Mouse (Mus musculus) ES-CJ7 (cell line): ENCODE measurements at regions not wholly inside any gene's neighbourhood (a gene's known extent, or its start where the extent isn't known, plus 50 kb on each side); places are given as distances from the start of the nearest gene placed in this dataset.

Experiments used
- DNase-seq: peaks from one replicate; pipeline ENCODE4 v3.0.0; 2011; ENCODE audit warnings: low read depth, low spot score

- no peak for DNase-seq
These were observed 835.8 kb upstream of the Klhl29 start for GRCm38 (mm10) chr12:6211266-6211665.

- DNase-seq = no peak
These were observed 813.8 kb upstream of the Klhl29 start for GRCm38 (mm10) chr12:6189232-6189631.

GRCm38 (mm10) chr12:6168795-6169194, 793.3 kb upstream of the Klhl29 start:
- no peak for DNase-seq

- no peak for DNase-seq
These were observed 778.8 kb upstream of the Klhl29 start for GRCm38 (mm10) chr12:6154287-6154686.

- DNase-seq = no peak
These were observed 776.0 kb upstream of the Klhl29 start for GRCm38 (mm10) chr12:6151476-6151875.

- DNase-seq = no peak
These were observed 757.0 kb upstream of the Klhl29 start for GRCm38 (mm10) chr12:6132451-6132850.

GRCm38 (mm10) chr12:6119557-6119956, 744.1 kb upstream of the Klhl29 start:
- no peak for DNase-seq

- DNase-seq = no peak
These were observed 739.8 kb upstream of the Klhl29 start for GRCm38 (mm10) chr12:6115254-6115653.

- DNase-seq = no peak
These were observed 721.8 kb upstream of the Klhl29 start for GRCm38 (mm10) chr12:6097295-6097694.

GRCm38 (mm10) chr12:6087627-6088350, 712.3 kb upstream of the Klhl29 start:
- DNase-seq = no peak

GRCm38 (mm10) chr12:6087071-6087470, 711.6 kb upstream of the Klhl29 start:
- no peak for DNase-seq

- peak; percentile 12 for DNase-seq
These were observed 671.6 kb upstream of the Klhl29 start for GRCm38 (mm10) chr12:6046866-6047689.

GRCm38 (mm10) chr12:6046110-6046509, 670.6 kb upstream of the Klhl29 start:
- DNase-seq = no peak

- peak; percentile 15 for DNase-seq
These were observed 666.8 kb upstream of the Klhl29 start for GRCm38 (mm10) chr12:6042326-6042725.

GRCm38 (mm10) chr12:6024111-6024510, 648.6 kb upstream of the Klhl29 start:
- no peak for DNase-seq

GRCm38 (mm10) chr12:6022490-6022889, 647.0 kb upstream of the Klhl29 start:
- no peak for DNase-seq

GRCm38 (mm10) chr12:6000961-6001360, 625.5 kb upstream of the Klhl29 start:
- DNase-seq = no peak

- DNase-seq = no peak
These were observed 621.9 kb upstream of the Klhl29 start for GRCm38 (mm10) chr12:5997366-5997765.

- DNase-seq = no peak
These were observed 621.2 kb upstream of the Klhl29 start for GRCm38 (mm10) chr12:5996672-5997071.

GRCm38 (mm10) chr12:5983937-5984610, 608.6 kb upstream of the Klhl29 start:
- no peak for DNase-seq

- no peak for DNase-seq
These were observed 606.6 kb upstream of the Klhl29 start for GRCm38 (mm10) chr12:5982096-5982495.

- DNase-seq = no peak
These were observed 600.4 kb upstream of the Klhl29 start for GRCm38 (mm10) chr12:5975926-5976325.
